Mouse (Mus musculus): Measurements from ENCODE around the gene Prrc2a.

Prrc2a gene

DNA sequence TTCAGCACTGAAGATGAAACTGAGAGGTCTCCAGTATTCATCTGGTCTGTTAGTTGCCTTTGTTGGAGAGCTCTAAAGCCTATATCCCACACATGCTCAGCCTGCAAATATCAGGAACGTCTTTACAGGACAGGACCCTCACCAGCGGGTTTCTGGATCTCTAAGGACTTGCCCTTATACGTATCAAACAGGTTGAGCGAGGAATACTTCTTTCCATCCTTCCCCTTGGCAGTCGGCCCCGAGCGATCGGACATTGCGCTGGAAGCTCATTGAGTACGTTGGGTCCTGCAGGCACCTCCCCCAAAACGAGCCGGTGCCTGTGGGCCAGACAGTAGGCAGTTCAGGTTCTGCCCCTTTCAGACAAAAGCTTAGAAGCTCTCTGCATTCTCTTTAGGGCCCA is 2.0 kb downstream of the Prrc2a start:
- DNase-seq (ENCODE audit: low spot score): no peak

DNA sequence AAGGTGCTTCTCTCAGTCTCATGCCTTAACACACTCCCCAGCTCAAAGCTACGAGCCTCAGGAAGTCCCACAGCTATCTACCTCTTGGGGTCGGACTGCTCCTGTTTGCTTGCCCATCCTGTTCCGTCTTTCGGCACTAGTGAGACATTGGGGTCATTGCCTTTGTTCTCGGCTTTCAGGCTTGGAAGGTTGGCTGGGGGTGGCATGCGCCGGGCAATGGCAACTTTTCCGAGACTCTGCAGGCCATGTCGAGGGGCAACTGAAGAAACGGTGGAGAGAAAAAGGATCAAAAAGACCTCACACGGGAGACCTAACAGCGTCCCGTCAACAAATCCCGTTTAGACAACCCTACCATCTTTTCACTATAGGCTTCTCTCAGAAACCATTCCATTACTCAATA is 2.6 kb downstream of the Prrc2a start:
- DNase-seq (ENCODE audit: low spot score): no peak

DNA sequence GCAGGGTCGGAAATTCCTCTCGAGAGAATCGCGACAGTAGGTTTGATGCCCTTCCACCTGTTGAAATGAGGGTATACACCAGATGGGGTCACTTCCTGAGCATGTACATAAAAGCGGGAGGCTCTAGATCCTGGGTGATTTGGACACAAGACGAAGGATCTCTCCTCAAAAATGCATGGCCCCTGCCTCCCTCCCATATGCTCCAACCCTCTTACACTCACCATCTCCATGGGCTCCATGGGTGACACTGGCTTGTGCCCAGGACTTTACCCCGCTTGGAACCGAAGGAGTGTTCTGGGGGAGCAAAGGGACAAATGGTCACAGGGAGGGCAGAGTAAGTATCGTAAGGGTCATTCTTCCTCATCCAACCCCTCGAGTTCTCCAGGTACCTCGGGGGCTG is 3.3 kb downstream of the Prrc2a start:
- no peak for DNase-seq (ENCODE audit: low spot score)

DNA sequence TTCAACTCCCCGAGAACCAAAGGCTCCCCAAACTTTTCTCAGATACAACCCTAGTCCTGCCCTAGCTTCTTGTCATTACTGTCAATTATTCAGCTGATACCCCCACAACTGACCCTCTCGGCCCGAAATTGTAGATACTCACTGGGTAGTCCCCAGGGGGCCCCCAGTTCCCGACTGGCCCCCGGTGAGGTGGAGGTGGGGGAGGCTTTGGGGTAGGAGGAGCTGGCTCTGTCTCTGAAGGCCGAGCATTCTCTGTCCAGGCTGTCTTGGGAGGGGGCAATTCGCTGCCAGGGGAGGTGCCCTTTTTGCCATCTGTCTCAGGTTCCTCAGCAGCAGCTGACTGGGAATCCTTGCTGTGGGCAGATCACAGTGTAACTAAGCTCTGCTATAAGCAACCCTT is 5.1 kb downstream of the Prrc2a start:
- DNase-seq (ENCODE audit: low spot score): no peak

DNA sequence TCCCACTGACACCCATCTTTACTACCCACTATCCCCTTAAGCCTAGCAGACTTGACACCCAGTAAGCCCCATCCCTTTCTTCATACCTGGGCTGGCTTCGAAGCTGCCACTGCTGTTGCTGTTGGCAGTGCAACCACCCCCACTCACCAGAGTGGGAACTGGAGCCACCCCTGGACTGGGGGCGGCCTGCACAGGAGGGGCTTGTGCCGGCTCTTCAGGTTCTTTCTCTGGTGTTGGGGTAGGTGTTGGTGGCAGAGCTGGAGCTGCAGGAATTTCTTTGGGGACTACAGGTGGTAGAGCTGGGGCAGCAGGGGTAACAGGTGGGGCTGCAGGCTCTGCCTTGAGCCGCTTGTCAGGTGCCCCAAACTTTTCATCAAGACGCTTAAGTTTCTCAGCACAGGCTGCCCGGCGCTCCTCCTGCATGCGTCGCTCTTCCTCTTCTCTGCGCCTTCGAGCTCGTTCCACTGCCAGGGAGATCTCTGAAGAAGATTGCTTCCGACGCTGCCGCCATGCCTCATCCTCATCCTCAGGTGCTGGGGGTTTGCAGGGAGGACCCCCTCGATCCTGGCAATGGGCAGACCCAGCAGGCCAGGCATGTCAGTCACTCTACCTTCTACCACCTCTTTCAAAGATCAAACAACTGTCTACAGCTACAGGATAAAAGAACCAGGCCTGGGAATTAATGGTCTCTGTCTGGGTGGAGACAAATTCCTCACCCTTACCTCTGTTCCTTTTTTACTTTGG is 5.7 kb downstream of the Prrc2a start:
- DNase-seq (ENCODE audit: low spot score): no peak

DNA sequence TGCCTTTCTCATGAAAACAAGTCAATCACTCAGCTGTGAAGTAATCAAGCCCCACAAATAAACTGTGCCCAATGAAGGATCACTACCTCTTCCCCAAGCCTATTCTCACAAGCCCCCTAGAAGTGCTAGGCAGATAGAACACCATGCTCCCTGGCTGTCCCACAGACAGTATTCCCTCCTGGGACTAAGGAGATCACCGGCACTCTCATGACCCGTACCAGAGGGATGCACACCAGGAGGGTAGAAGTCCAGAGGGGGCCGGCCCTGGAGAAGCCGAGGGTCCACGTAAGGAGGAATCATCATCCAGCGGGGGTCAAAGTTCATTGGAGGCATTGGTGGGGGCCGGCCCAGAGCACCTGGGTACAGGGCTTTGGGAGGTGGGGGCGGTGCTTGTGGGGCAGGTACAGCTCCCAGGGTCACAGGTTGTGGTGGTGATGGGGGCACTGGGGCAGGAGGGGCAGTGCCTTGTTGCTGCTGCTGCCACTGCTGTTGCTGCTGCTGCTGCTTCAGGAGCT is 7.0 kb downstream of the Prrc2a start:
- no peak for DNase-seq (ENCODE audit: low spot score)

DNA sequence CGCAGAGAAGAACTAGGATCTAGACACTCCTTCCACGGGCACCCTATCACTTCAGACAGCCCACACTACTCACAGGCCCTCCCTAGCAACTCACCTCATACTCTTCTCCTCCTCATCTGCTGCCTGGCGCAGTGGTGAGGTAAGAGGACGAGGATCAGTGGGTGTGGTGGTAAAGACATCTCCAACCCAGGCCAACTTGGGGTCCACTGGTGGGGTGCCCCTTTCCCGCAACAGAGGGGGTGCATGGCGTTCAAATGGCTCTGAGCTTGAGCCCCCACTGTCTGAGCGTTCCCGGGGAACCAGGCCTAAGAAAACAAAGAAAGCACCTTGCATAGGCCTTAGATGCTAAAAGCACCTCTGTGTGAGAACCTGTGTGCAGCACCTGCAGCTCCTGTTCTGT is 7.4 kb downstream of the Prrc2a start:
- no peak for DNase-seq (ENCODE audit: low spot score)

DNA sequence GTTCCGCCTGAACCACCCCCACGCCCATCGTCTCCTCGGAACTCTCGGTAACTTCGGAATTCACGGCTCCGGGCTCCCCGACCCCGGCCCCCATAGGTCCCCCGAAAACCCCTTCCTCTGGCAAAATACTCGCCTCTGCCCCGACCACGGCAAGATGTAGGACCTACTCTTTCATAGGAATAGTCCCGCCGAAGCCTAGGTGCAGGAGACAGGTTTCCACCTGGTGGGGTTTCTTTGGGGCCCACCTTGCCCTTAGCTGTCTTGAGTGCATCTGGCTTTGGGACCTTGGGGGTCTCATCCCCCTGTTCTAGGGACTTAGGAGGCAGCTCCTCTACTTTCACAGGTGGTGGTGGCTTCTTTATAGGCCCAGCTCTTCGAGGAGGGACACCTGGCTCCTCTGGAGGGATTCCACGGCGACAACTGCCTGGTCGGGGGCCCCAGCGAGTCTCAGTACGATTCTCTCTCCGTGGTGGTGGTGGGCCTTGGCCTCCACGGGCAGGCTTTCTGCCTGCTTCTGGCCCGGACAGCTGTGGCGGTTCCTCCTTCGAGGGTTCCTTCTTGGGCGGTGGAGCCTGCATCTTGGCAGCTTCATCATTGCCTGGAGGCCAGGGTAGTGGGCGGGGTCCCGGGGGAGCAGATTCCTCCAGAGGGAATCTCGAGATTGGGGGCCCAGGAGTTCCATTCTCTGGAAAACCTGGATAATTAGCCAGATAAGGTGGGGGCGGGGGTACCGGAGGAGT is 8.1 kb downstream of the Prrc2a start:
- no peak for DNase-seq (ENCODE audit: low spot score)

DNA sequence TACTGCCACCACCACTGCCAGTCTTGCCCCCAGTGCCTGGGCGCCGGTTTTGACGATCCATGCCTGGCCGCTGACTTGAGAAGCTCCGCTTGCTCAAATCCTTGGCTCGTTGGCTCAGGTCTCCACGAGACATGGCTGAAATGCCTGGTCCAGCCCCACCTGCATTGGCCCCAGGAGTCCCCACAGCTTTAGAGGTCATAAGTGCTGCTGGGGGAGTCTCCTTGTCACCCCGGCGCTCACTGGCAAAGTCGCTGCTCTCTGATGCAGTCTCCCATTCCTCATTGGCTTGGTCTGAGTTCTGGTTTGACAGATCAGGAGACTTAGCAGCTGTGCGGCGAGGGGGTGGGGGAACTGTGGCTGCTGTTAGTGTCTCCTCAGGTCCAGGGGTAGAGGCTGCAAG is 9.2 kb downstream of the Prrc2a start:
- DNase-seq (ENCODE audit: low spot score): no peak

DNA sequence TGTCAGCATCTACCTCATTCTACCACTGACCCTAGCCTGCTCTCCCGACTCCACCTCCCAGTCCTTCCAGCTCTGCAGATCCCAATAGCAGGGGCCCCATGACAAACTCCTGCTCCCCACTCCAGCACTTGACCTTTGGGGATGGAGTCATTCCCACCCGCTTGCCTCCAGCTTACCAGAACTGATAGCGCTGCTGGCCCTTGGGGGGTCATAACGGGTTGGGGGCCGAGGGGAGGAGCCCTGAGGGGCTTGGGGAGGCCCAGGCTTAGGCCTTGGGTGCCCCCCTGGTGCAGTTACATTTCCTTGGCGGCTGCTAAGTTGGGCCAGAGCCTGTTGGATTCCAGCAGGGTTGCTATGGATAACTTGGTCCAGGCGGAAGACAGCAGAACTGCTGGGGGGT is 10.1 kb downstream of the Prrc2a start:
- DNase-seq (ENCODE audit: low spot score): no peak

DNA sequence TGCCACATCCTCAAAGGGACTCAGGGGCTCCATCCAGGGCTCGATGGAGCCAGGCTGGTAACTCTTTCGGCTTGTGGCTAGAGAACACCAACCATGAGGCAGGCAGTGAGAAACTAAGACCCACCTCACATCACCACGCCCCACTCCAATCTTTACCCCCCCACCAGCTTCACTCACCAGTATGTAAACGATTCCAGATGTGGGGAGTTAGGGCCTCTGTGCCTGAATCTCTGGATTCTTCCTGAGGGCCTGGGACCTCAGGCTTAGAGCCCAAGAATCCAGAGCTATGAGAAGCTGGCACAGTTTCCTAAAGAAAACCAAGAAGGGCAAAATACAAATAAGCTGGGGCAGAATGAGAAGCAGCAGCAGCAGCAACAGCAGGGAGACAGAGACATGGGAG is 10.8 kb downstream of the Prrc2a start:
- no peak for DNase-seq (ENCODE audit: low spot score)

DNA sequence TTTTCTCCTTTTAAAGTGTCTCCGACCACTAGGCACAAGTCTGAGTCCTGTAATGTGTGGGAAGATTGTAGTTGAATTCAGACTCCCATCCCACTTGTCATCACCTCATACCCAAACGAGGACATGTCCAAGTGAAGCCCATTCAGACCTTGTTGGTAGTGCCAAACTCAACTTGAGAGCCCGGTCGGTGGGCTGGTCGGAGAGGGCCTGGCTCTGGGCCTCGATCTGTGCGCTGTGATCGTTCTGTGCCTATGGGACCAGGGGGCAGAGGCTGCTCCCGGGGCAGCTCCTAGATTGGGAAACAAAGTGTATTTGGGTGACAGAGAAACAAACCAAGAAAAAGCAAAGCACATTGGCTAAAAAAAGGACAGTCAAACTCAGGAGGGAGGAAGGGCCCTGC is 11.6 kb downstream of the Prrc2a start:
- no peak for DNase-seq (ENCODE audit: low spot score)

DNA sequence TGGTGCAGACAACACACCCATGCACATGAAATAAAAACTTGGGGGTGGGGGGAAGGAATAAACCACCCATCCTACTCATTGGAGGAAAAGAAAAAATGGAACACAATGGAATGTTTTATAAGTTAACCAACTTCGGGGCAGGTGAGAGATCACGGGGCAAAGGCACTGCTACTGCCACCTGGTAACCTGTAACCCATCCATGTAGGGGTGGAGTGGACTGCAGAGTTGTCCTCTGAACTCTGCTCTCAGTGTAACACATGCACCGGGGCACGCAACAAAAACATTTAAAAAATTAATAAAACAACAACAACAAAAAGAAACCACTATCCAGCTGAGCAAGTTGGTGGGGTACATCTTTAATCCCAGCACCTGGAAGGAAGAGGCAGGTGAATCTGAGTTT is 12.6 kb downstream of the Prrc2a start:
- no peak for DNase-seq (ENCODE audit: low spot score)

DNA sequence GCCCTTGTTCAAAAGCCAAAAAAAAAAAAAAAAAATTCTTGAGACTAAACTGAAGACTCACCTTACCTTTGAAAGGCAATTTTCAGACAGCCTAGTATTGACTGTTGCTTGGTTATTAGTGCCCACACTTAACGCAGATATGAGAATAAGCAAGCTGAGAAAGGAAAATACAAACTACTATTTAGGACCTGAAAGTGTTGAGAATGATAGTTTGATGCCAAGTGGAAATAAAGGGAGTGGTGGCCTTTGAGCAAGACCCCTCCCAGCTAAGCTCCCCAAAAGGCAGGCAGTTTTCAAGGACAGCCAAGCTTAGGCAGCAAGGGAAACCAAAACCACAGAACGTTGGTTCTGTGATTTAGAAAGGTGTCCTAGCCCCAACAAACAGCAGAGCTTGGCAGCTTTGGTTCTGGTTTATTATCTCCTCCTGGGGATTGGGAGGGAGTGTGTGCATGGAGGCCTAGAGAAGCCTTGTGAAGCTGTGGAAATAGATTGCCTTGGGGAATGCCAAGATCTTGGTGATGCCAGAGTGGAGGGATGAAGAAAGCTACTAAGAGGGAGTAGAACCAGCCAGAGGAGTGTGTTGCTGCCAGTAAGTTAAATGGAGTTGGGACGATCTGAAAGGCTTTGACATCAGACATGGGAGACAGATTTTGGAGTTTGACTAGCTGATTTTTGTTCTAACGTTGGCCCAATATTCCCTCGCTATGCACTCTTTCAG is 16.6 kb downstream of the Prrc2a start:
- DNase-seq (ENCODE audit: low spot score): no peak

DNA sequence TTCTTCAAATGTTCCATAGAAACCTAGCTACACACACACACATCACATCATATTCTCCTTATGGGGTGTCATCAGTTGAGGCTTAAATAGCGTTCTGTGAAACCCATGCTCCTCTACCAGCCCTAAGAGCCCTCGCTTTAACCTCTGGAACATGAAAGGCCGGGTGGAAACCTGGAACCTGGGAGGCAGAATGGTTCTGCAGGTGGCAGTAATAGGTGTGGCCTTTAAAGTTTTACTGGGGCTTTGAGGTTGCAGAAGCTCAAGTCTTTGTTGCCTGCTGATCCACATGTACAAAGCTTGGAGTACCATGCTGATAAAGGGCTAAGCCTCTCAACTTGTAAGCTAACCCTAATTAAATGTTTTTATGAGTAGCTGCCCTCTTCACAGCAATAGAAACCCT is 17.3 kb downstream of the Prrc2a start:
- no peak for DNase-seq (ENCODE audit: low spot score)

DNA sequence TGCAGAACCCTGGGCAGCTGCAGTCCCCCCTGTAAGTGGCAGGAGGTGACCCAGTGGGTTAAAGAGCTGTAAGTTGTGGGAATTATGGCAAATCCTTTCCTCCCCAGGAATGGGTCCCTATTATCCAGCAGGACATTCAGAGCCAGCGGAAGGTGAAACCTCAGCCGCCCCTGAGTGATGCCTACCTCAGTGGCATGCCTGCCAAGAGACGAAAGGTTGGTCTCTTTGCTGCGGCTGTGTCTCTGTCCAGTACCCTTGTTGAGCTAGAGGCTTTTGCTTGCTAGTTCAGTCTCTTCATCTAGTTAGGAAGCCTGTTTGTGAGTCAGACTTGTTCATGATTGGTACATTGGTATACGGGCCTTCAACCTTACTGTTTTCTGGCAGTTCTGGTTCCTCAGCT is 18.6 kb downstream of the Prrc2a start:
- no peak for DNase-seq (ENCODE audit: low spot score)

DNA sequence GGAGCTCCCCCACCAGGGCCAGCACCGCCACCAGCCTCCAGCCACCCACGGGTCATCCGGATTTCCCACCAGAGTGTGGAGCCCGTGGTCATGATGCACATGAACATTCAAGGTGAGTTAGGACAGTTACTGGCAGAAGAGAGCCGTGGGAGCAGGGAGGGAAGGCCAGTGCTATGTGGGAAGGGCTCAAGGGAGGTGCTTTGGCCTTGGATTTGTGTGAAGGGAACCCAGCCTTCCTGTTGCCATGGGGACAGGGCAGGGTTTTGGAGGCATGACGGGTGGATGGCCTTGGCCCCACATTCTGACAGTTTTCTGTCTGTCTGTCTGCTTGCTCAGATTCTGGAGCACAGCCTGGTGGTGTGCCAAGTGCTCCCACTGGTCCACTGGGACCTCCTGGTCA is 22.7 kb downstream of the Prrc2a start:
- no peak for DNase-seq (ENCODE audit: low spot score)

DNA sequence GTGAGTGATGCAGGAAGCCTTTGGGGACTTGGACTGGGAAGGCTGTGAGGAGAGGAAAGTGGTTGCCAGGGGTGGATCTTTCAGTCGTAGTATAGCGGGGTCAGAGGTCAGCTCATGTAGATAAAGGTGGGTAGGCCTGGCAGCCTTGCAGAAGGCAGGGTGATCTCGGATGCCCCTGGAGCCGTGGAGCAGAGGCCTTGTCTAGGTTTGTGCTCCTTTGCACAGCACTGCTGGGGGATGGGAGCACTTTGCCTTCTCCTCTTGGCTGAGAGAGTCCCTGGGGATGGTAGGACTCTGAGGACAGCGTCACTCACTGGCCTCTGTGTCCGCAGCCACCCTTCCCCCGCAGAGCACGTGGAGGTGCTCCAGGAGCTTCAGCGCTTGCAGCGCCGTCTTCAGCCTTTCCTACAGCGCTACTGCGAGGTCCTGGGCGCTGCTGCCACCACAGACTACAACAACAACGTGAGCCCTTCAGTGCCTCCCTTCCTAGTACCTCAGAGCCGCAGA is 24.2 kb downstream of the Prrc2a start:
- no peak for DNase-seq (ENCODE audit: low spot score)

DNA sequence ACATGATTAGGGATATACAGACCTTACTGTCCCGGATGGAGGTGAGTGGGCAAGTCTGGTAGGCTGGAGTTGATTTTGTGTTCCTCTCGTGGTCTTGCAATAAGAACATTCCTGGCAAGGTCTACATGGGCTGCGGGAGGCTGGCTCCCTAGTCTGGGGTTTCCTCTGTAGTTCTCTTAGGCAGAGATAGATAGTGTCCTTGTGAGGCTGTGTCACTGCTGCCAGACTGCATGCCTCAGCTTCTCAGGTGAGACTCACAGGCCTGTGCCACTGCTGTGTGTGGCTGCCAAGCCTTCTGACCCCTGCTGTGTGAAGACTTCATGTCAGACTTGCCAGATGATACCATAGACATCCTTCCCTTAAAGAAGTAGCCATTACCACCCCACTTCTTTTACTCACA is 25.4 kb downstream of the Prrc2a start:
- DNase-seq (ENCODE audit: low spot score): no peak

DNA sequence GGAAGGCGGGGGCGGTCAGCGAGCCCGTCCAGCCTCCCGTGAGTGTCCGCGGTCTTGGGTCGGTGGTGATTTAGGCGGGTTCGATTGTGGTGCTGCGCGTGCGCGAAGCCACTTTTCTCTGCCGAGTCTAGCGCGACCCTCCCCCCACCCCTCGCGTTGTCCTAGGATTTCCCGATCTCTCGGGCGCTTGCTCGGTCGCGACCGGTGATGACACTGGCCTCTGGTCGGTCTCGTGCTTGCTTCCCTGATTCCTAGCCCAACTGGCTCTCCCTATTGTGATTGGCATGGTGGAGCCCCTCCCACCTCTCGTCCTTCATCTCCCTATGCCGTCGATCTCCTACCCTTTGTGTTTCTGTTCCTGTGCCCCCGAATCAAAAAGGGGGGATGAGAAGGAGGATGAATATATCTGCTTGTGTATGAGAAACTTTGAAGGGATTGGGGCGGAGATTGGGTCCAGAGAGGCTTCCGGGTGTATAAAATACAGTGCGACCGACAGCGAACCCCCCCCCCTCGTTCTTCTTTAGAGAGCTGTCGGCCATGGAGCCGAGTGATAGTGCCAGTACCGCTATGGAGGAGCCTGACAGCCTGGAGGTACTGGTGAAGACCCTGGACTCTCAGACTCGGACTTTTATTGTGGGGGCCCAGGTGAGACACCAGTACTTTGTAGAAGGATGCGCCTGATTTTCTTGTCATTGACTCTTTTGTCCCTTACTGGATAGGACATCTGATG is 28.9 kb downstream of the Prrc2a start:
- no peak for DNase-seq (ENCODE audit: low spot score)

DNA sequence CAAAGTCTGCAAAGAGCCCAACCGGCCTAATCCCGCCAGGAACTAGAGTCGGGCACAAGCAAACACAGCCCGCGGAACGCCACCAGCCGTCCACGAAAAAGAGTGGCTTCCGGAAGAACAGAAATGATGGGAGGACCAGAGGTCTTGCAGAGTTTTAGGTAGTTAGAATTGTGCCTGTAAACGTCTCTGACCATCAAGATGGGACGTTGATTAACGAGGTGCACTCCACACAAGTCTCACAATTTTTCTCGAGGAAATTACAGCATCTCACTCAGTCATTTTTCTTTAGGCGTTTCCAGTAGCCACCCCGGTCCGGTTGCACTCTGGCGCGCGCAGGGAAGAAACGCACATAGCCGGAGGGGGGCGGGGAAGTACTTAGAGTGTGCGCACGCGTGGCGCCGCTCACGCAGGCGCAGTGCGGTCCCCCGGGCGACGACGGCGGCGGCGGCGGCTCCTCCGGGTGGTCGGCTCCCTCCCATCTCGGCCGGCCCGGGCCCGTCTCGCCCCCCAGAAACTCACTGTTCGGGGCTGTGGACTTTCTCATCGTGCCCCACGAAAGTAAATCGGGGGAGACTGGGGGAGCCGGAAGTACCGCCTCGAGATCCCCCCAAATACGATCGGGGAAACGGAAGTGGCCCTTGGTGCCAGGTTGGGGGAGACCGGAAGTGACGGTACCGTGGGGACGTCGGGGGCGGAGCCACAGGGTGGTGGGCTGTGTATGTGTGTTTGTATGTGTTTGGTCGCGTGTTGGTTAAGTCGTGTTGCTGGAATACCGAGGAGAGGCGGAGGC is 29.7 kb downstream of the Prrc2a start, which contains the start of gene Bag6:
Gene Bag6, plus strand, starts transcription at position 378 of the 790 bp plus-strand sequence.
- DNase-seq (ENCODE audit: low spot score): peak; percentile 96

All from layer of hippocampus, adult 11-12 months (tissue).